Mouse (Mus musculus) bone marrow, adult 2 months (tissue): ENCODE data around the gene Stard9.

ENCODE experiments used
- CTCF ChIP-seq: fragments of 200-500 bp; IDR thresholded peaks from 2 replicates; pipeline ENCODE4 v1.5.1; 2011; ENCODE audit warnings: low read length, control low read depth; ENCODE audit not compliant: control insufficient read depth, insufficient read depth
- POLR2A ChIP-seq: fragments of 200-500 bp; IDR thresholded peaks from 2 replicates; pipeline ENCODE4 v1.6.1; 2011; ENCODE audit warnings: low read depth, mild to moderate bottlenecking, control low read depth, low read length, borderline replicate concordance; ENCODE audit not compliant: control insufficient read depth

GRCm38 (mm10) chr2:120606021-120606690 lies 22.8 kb upstream of the Stard9 start:
- TF ChIP-seq POLR2A (no peak), CTCF (no peak)
